Mouse (Mus musculus): Measurements from ENCODE around the gene Dnajc7.
"Not testable (repeated sequence)": the region's sequence is repeated elsewhere in the genome, so short reads cannot be mapped to it uniquely, and the experiment has no call there.

Dnajc7 gene

GRCm38 (mm10) chr11:100617480-100617879 lies 2.5 kb downstream of the Dnajc7 start:
- DNase-seq (ENCODE audit: extremely low spot score, low read depth, low spot score) = no peak

DNA sequence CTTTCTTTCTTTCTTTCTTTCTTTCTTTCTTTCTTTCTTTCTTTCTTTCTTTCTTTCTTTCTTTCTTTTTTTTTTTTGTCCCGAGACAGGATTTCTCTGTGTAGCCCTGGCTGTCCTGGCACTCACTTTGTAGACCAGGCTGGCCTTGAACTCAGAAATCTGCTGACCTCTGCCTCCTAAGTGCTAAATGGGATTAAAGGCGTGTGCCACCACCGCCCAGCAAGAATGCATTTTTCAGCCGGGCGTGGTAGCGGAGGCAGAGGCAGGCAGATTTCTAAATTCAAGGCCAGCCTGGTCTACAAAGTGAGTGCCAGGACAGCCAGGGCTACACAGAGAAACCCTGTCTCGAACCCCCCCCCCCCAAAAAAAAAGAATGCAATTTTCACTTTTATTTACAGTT lies 3.1 kb downstream of the Dnajc7 start:
- DNase-seq (ENCODE audit: extremely low spot score, low read depth, low spot score) = not testable (repeated sequence)

DNA sequence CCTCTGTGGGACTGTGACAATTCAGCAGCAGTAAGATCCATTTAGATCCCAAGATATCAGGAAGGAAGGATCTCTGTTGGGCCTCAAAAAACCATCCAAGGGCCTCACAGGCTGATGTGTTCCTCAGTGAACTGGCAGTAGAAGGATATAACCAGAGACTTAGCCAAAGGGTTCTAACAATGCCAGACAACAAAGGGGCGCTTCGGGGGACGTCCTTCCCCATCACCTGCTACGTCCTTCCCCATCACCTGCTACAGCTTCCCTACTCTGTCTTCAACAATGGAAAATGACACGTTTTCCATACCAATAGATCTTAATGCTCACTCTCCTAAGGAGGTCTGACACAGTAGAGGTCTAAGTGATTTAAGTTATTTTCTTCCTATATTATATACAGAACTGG lies 3.6 kb downstream of the Dnajc7 start:
- no peak for DNase-seq (ENCODE audit: extremely low spot score, low read depth, low spot score)

- DNase-seq (ENCODE audit: extremely low spot score, low read depth, low spot score) = no peak
Measured at GRCm38 (mm10) chr11:100613241-100613640, 6.7 kb downstream of the Dnajc7 start.

GRCm38 (mm10) chr11:100611627-100612026 lies 8.3 kb downstream of the Dnajc7 start:
- DNase-seq (ENCODE audit: extremely low spot score, low read depth, low spot score) = no peak

- no peak for DNase-seq (ENCODE audit: extremely low spot score, low read depth, low spot score)
Measured at GRCm38 (mm10) chr11:100609997-100610680, 9.8 kb downstream of the Dnajc7 start.

DNA sequence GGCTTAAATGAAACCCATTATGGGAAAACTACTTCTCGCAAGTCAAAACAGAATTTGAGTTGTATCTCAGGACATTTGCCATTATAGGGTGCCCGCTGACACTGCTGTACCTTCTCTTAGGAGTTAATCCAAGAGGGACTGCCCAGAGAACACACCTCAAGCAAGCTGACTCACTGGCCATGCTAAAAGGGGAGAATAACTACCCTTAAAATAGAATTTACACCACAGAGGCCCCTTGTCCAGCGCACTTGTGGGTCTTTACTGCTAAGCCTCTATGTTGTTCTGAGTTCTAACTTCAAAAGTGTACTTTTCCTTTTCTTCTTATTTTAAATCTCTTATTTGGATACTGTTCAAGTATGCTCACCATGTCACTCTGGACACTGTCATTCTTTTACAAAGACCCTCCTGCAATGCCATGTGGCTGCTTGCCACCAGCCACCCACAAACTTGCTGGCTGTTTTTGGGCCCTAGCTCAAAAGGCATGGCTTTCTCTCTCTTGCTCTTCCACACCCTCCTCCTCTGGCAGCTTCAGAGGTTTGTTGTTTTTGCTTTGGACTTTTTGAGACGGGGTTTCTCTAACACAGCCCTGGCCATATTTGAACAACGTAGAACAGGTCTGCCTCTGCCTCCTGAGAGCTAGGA lies 10.5 kb downstream of the Dnajc7 start:
- DNase-seq (ENCODE audit: extremely low spot score, low read depth, low spot score) = no peak

DNA sequence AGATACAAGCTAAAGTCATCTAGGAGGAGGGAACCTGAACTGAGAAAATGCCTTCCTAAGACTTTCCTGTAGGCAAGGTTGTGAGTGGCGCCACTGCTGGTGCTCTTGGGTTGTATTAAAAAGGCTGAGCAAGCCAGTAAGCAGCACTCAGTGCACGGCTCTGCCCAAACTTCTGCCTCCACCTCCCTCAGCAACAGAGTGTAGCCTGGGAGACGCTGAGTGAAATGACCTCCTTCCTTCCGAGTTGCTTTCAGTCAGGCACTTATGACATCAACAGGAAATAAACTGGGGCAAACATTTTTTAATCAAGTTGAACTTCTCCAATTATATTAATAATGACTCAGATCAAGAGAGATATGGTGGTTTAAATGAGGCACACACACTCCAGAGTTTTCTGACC lies 11.2 kb downstream of the Dnajc7 start:
- DNase-seq (ENCODE audit: extremely low spot score, low read depth, low spot score) = no peak

GRCm38 (mm10) chr11:100607121-100607520 lies 12.8 kb downstream of the Dnajc7 start:
- no peak for DNase-seq (ENCODE audit: extremely low spot score, low read depth, low spot score)

- no peak for DNase-seq (ENCODE audit: extremely low spot score, low read depth, low spot score)
Measured at GRCm38 (mm10) chr11:100605451-100605850, 14.5 kb downstream of the Dnajc7 start.

GRCm38 (mm10) chr11:100604321-100605005 lies 15.5 kb downstream of the Dnajc7 start:
- DNase-seq (ENCODE audit: extremely low spot score, low read depth, low spot score) = no peak

DNA sequence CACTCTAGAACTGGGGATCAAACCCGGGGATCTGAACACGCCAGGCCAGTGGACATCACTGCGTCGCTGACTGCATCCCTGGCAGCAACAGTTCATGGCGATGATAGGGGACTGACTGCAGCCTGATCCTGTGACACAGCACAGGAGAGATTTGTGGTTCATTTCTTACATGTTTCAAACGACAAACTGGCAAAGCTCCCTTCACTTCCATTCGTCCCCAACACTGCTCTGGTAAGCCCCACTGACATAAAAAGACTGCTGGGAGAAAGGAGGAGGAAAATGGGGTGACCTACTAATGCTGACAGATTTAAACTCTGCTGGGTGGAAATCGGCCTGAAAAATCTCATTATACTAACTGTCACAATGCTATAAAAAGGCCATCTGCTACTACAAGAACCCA lies 16.2 kb downstream of the Dnajc7 start:
- DNase-seq (ENCODE audit: extremely low spot score, low read depth, low spot score) = no peak

DNA sequence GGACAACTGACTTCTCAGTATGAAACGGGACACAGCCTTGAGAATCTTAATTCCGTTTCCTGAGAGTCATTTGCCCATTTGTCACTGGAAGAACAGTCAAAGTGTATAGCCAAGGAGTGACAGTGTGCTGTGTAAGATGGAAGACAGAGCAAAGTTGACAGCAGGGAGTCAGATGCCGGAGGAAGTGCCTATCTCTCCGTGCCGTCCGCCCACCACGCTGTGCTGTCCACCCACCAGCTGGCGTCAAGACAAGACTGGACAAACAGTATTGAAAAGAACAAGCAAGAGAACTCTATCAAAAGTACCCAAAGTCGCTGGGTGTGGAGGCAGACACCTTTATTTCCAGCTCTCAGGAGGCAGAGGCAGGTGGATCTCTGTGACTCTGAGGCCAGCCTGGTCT lies 16.8 kb downstream of the Dnajc7 start:
- DNase-seq (ENCODE audit: extremely low spot score, low read depth, low spot score) = no peak

- no peak for DNase-seq (ENCODE audit: extremely low spot score, low read depth, low spot score)
Measured at GRCm38 (mm10) chr11:100601372-100601771, 18.6 kb downstream of the Dnajc7 start.

DNA sequence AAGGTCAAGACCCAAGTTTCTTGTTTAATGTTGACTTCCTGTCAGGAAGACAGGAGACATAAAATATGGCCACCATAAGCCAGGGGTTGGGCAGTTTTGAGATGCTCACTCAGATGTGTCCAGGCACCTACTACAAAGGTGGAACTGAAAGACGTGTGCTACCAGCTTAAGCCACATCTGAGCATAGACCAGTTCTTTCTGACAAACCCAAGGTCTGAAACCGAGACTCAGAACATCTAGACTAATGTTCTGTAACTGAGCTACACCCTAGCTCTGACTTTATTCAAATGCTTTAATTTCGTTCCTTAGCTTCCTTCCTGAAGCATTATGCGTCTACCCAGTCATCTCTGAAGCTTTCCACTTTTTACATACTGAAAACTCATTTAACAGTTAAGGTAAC lies 21.9 kb downstream of the Dnajc7 start:
- DNase-seq (ENCODE audit: extremely low spot score, low read depth, low spot score) = no peak

- DNase-seq (ENCODE audit: extremely low spot score, low read depth, low spot score) = no peak
Measured at GRCm38 (mm10) chr11:100595533-100595932, 24.4 kb downstream of the Dnajc7 start.

DNA sequence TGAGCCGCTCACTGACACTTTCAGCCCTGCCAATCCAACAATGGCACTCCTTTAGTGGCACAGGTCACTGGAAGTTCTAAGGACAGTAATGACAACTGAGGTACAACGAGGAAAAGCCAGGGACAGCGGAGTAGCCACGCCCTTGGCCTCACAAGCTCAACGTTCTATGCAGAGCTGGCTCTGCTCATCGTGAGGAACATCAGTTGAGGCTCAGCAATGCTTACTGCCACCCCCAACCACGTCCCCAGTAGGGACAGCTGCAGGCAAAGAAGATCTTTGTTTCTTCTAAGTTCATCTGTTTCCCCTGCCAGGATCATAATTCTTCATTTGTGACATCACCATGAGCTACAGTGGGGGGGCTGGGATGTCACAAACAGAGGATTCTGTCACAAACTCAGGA lies 25.4 kb downstream of the Dnajc7 start:
- DNase-seq (ENCODE audit: extremely low spot score, low read depth, low spot score) = no peak

- DNase-seq (ENCODE audit: extremely low spot score, low read depth, low spot score) = no peak
Measured at GRCm38 (mm10) chr11:100592346-100593046, 27.5 kb downstream of the Dnajc7 start.

DNA sequence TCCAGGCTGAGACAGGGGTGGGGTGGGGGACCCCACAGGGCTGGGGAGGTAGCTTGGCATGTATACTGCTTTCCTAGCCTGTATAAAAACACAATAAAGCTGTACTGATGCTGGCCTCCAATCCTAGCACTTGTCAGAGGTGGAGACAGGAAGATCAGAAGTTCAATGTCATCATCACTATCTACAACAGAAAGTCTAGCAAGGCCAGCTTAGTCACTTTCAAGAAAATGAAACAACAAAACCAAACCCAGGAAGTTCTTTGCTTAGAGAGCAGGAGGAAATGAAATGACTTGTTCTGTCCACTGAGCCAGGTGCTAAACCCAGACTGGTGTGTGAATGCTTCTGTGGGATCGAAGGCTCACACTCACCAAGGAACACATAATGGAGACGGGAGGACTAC lies 31.5 kb downstream of the Dnajc7 start:
- DNase-seq (ENCODE audit: extremely low spot score, low read depth, low spot score) = no peak

- no peak for DNase-seq (ENCODE audit: extremely low spot score, low read depth, low spot score)
Measured at GRCm38 (mm10) chr11:100585148-100585547, 34.8 kb downstream of the Dnajc7 start.

- DNase-seq (ENCODE audit: extremely low spot score, low read depth, low spot score) = no peak
Measured at GRCm38 (mm10) chr11:100584561-100584961, 35.4 kb downstream of the Dnajc7 start.

DNA sequence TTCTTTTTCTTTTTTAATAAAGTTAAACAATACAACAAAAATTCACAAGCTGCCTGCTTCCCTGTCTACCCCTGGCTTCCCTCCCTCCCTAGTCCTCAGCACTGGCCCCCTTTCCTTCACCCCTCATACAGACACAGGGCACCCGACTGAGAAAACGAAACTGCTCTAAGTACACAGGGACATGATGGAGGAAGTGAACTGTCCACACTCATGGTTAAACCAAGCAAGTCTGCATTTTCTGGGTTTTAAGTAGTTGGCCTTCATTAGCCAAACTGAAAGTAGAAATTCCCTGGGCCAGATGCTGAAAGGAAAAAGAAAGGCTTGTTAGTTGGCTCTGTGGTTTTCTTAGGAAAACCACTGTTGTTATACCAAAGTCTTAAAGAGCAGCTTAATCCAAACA lies 37.1 kb downstream of the Dnajc7 start:
- DNase-seq (ENCODE audit: extremely low spot score, low read depth, low spot score) = no peak

Measured in hindlimb bud, embryonic 11.5 days (tissue).